Mouse (Mus musculus): ENCODE measurements around the gene Rbm28. TPM values are rescaled to one million over a fixed set of nuclear protein-coding genes. Genes with fewer than 3 reads are reported as not detected.
A peak's percentile ranks its signal among the peaks of the same experiment; 100 is the strongest.

Rbm28 gene
- polyA plus RNA-seq, 1 experiment from 2014 or later, result 26.2 TPM

DNA sequence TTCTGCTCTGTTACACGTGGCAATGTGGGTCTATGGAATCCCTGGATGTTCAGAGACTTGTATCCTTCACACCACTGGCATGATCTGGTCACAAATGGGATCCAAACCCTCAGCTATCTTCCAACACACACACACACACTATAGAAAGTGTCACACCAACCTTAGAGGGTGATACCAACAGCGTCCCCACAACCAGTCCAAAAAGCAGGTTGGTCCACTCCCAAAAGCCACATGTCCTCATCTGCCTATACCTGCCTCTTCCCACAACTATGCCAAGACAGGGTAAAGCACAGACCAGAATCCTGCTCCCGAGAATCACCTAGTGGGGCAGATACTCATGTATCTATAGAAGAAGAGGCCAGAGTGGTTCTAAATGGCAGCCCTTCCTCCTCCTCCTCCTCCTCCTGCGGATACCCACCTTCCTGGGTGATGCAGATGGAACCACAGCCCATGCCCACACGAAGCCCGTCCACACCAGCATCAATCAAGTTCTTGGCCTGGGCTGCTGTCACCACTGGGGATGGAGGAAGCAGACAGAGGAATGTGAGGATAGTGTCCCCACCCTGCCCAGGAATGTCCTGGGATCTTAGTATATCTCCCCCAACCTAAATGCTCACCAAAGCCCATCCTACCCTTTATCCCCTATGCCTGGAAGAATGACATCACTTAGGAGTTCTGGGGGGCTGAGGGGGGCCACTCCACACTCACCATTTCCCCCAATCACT is 39.2 kb upstream of the Rbm28 start:
- H3K27me3 ChIP-seq (replicated peaks), result peaks cover 5% of the 10 kb centered on the region; the same call in 1 of the 2 replicates
- WGBS, result 68% methylated on average over 6 of the region's 6 CpGs
- no peak overlapping the region for H3K4me2 ChIP-seq
- no peaks in the 10 kb centered on the region for H3K9me3 ChIP-seq
- H3K27ac ChIP-seq (replicated peaks), result no peak overlapping the region
- H3K36me3 ChIP-seq, result peaks cover 51% of the 10 kb centered on the region
- ATAC-seq (ENCODE audit: extremely low read depth, insufficient number of reproducible peaks, low FRiP score, low TSS enrichment), result no peak
- no peak overlapping the region for H3K9ac ChIP-seq
- H3K4me1 ChIP-seq, result peaks cover 6% of the 10 kb centered on the region
- no peak overlapping the region for H3K4me3 ChIP-seq

GRCm38 (mm10) chr6:29203096-29203495 is 38.3 kb upstream of the Rbm28 start:
- Histone ChIP-seq H3K4me3 (no peak overlapping the region), H3K9ac (no peak overlapping the region), H3K9me3 (no peaks in the 10 kb centered on the region), H3K27me3 (replicated peaks) (peaks cover 8% of the 10 kb centered on the region), H3K27ac (replicated peaks) (no peak overlapping the region), H3K4me2 (no peak overlapping the region), H3K4me1 (peaks cover 13% of the 10 kb centered on the region), H3K36me3 (peaks cover 51% of the 10 kb centered on the region)
- WGBS, result 88% methylated on average over 13 of the region's 13 CpGs
- ATAC-seq (ENCODE audit: extremely low read depth, insufficient number of reproducible peaks, low FRiP score, low TSS enrichment), result no peak

DNA sequence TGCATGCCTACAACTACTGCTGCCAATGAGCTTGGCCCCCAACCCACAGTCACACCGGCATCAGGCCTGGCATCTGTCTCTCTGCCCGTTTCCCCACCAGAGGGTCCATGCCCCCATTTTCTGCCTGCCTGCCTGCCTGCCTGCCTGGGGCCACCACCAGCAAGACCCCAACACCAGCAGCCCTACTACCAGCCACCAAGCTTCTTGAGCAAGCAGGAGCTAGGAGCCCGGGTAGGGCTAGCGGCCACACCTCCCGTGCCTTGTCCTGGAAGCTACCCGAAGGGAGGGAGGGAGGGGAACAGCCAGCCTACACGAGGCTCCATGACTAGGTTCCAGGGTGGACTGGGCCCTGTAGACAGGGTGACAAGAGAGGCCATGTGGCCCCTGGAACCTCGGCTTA is 37.2 kb upstream of the Rbm28 start:
- no peak overlapping the region for H3K27ac ChIP-seq (replicated peaks)
- no peak overlapping the region for H3K9ac ChIP-seq
- no peak overlapping the region for H3K4me3 ChIP-seq
- ATAC-seq (ENCODE audit: extremely low read depth, insufficient number of reproducible peaks, low FRiP score, low TSS enrichment), result no peak
- peaks cover 19% of the 10 kb centered on the region for H3K27me3 ChIP-seq (replicated peaks)
- H3K9me3 ChIP-seq, result no peaks in the 10 kb centered on the region
- peaks cover 14% of the 10 kb centered on the region for H3K4me1 ChIP-seq
- peaks cover 50% of the 10 kb centered on the region for H3K36me3 ChIP-seq
- no peak overlapping the region for H3K4me2 ChIP-seq
- WGBS, result 88% methylated on average over 8 of the region's 8 CpGs

- peaks cover 44% of the 10 kb centered on the region for H3K36me3 ChIP-seq
- H3K4me1 ChIP-seq, result peaks cover 14% of the 10 kb centered on the region
- no peak overlapping the region for H3K4me2 ChIP-seq
- ATAC-seq (ENCODE audit: extremely low read depth, insufficient number of reproducible peaks, low FRiP score, low TSS enrichment), result no peak
- H3K4me3 ChIP-seq, result no peak overlapping the region
- peaks cover 22% of the 10 kb centered on the region for H3K27me3 ChIP-seq (replicated peaks)
- H3K9me3 ChIP-seq, result no peaks in the 10 kb centered on the region
- no peak overlapping the region for H3K27ac ChIP-seq (replicated peaks)
- no peak overlapping the region for H3K9ac ChIP-seq
- WGBS, result 84% methylated on average over 5 of the region's 5 CpGs
Observed at GRCm38 (mm10) chr6:29201341-29201740, 36.5 kb upstream of the Rbm28 start.

GRCm38 (mm10) chr6:29200496-29200895 is 35.7 kb upstream of the Rbm28 start:
- no peaks in the 10 kb centered on the region for H3K9me3 ChIP-seq
- 46% methylated on average over 3 of the region's 3 CpGs for WGBS
- H3K4me1 ChIP-seq, result peaks cover 14% of the 10 kb centered on the region
- peaks cover 38% of the 10 kb centered on the region for H3K36me3 ChIP-seq
- no peak overlapping the region for H3K4me3 ChIP-seq
- no peak overlapping the region for H3K9ac ChIP-seq
- H3K27me3 ChIP-seq (replicated peaks), result peaks cover 25% of the 10 kb centered on the region
- no peak overlapping the region for H3K4me2 ChIP-seq
- no peak for ATAC-seq (ENCODE audit: extremely low read depth, insufficient number of reproducible peaks, low FRiP score, low TSS enrichment)
- no peak overlapping the region for H3K27ac ChIP-seq (replicated peaks)

GRCm38 (mm10) chr6:29199223-29199855 is 34.5 kb upstream of the Rbm28 start:
- H3K36me3 ChIP-seq, result peaks cover 33% of the 10 kb centered on the region
- H3K4me3 ChIP-seq, result peak overlapping the region; percentile 49
- peak overlapping the region; percentile 78 for H3K9ac ChIP-seq
- no peak for ATAC-seq (ENCODE audit: extremely low read depth, insufficient number of reproducible peaks, low FRiP score, low TSS enrichment)
- H3K27me3 ChIP-seq (replicated peaks), result peaks cover 25% of the 10 kb centered on the region
- H3K4me2 ChIP-seq, result peak overlapping the region; percentile 80
- WGBS, result 27% methylated on average over 8 of the region's 8 CpGs
- H3K4me1 ChIP-seq, result peaks cover 14% of the 10 kb centered on the region
- H3K9me3 ChIP-seq, result no peaks in the 10 kb centered on the region
- no peak overlapping the region for H3K27ac ChIP-seq (replicated peaks)

- 15% methylated on average over 25 of the region's 25 CpGs for WGBS
- no peak overlapping the region for H3K27ac ChIP-seq (replicated peaks)
- ATAC-seq (ENCODE audit: extremely low read depth, insufficient number of reproducible peaks, low FRiP score, low TSS enrichment), result no peak
- no peaks in the 10 kb centered on the region for H3K9me3 ChIP-seq
- peak overlapping the region; percentile 80 for H3K4me2 ChIP-seq
- peak overlapping the region; percentile 49 for H3K4me3 ChIP-seq
- peaks cover 25% of the 10 kb centered on the region for H3K27me3 ChIP-seq (replicated peaks)
- H3K9ac ChIP-seq, result peak overlapping the region; percentile 78
- peaks cover 25% of the 10 kb centered on the region for H3K36me3 ChIP-seq
- peaks cover 21% of the 10 kb centered on the region for H3K4me1 ChIP-seq
Observed at GRCm38 (mm10) chr6:29198309-29199222, 33.8 kb upstream of the Rbm28 start.

DNA sequence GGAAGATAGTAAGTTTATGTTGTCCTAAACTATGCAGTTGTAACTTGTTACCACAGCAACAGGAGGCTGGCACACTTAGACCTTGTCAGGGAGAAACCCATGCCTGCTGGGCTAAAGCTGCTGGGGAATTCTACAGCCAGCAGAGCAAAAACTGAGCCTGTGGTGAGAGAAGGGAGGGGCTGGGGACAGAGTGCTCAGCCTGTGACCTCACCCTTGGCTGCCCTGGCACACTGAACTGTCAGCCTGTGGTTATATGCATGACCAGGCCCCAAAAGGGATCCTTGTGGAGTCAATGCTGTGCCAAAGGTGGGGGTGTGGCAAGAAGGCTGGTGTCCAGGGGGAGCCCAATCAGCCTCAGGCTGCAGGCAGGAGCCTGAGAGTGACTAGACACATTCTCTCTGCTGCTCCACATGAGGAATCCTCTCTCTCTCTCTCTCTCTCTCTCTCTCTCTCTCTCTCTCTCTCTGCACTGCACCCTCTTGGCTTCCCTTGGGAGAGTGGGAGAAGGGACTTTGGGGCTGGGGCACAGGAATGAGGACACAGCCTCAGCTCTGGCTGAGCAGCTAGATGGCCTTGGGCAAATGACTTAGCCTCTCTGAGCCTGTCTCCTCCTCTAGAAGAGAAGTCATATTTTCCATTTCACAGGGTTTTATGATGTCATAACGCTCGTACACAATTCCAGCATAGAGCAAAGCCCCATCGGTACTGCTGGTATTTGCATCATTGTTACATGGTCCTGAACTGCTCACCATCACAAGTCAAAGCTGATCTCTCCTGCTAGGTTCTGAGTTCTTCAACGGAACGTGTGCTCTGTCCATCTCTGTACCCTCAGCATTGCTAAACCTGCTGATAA is 31.3 kb upstream of the Rbm28 start:
- no peak overlapping the region for H3K4me2 ChIP-seq
- H3K4me3 ChIP-seq, result no peak overlapping the region
- peaks cover 21% of the 10 kb centered on the region for H3K4me1 ChIP-seq
- H3K27ac ChIP-seq (replicated peaks), result no peak overlapping the region
- no peaks in the 10 kb centered on the region for H3K9me3 ChIP-seq
- no peak for ATAC-seq (ENCODE audit: extremely low read depth, insufficient number of reproducible peaks, low FRiP score, low TSS enrichment)
- H3K9ac ChIP-seq, result no peak overlapping the region
- H3K27me3 ChIP-seq (replicated peaks), result peaks cover 27% of the 10 kb centered on the region
- peaks cover 6% of the 10 kb centered on the region; the same call in 1 of the 2 replicates for H3K36me3 ChIP-seq
- WGBS, result 75% methylated on average over 5 of the region's 5 CpGs

GRCm38 (mm10) chr6:29195146-29195545 is 30.3 kb upstream of the Rbm28 start:
- no peak for ATAC-seq (ENCODE audit: extremely low read depth, insufficient number of reproducible peaks, low FRiP score, low TSS enrichment)
- Histone ChIP-seq H3K4me1 (peaks cover 21% of the 10 kb centered on the region), H3K4me2 (no peak overlapping the region), H3K9me3 (no peaks in the 10 kb centered on the region), H3K36me3 (no peaks in the 10 kb centered on the region), H3K27ac (replicated peaks) (no peak overlapping the region), H3K27me3 (replicated peaks) (peaks cover 23% of the 10 kb centered on the region), H3K9ac (no peak overlapping the region), H3K4me3 (no peak overlapping the region)
- 76% methylated on average over 5 of the region's 5 CpGs for WGBS

GRCm38 (mm10) chr6:29193961-29194750 is 29.4 kb upstream of the Rbm28 start:
- Histone ChIP-seq H3K27me3 (replicated peaks) (peaks cover 23% of the 10 kb centered on the region), H3K4me3 (no peak overlapping the region), H3K36me3 (no peaks in the 10 kb centered on the region), H3K27ac (replicated peaks) (peak overlapping the region; percentile 69), H3K9ac (peak overlapping the region; percentile 24; the same call in 1 of the 2 replicates), H3K4me1 (peaks cover 19% of the 10 kb centered on the region), H3K9me3 (no peaks in the 10 kb centered on the region), H3K4me2 (peak overlapping the region; percentile 39)
- 0 out of 2 replicates have a peak, but pooled peaks have one; percentile 25 for ATAC-seq (ENCODE audit: extremely low read depth, insufficient number of reproducible peaks, low FRiP score, low TSS enrichment)
- WGBS, result 33% methylated on average over 15 of the region's 15 CpGs
